In genomic region chr17:75036881-75037280, GRCm38 (mm10) we compare ENCODE assay signal across 30 mouse cellular contexts.
"Had no signal": no experiment of that assay in that cellular context is flagged by ENCODE, and none has a peak within 500 bp of the region (broad histone marks: within the 10 kb centered on the region; RNA-seq: fewer than 3 reads in every experiment).

No protein-coding gene starts in this region.

- H3K27ac ChIP-seq: limb, embryonic 10.5 days; limb, embryonic 12.5 days; limb, embryonic 13.5 days; limb, embryonic 15.5 days; liver, embryonic 12.5 days; liver, embryonic 13.5 days; liver, embryonic 14.5 days; liver, embryonic 15.5 days; lung, embryonic 15.5 days; macrophage; midbrain, embryonic 10.5 days; midbrain, embryonic 12.5 days; midbrain, embryonic 13.5 days; midbrain, embryonic 15.5 days; neural tube, embryonic 12.5 days; neural tube, embryonic 13.5 days had no signal

- H3K36me3 ChIP-seq: limb, embryonic 10.5 days; liver, embryonic 12.5 days; liver, embryonic 13.5 days; liver, embryonic 15.5 days; lung, embryonic 15.5 days; midbrain, embryonic 10.5 days; midbrain, embryonic 12.5 days; midbrain, embryonic 13.5 days; midbrain, embryonic 15.5 days; neural tube, embryonic 12.5 days; neural tube, embryonic 13.5 days had no signal

- ATAC-seq: liver, embryonic 12.5 days; liver, postnatal 0 days; midbrain, embryonic 13.5 days; midbrain, embryonic 15.5 days; midbrain, embryonic 16.5 days had no signal

- DNase-seq: left cerebral cortex, postnatal 4 days; liver; liver, embryonic 13.5 days; liver, postnatal 0 days; lung, adult 2 months; lung, embryonic 14.5 days; lung, postnatal 10 days; lung, postnatal 14 days; lung, postnatal 4 days; midbrain, embryonic 14.5 days had no signal

- H3K9me3 ChIP-seq: limb, embryonic 10.5 days; limb, embryonic 12.5 days; limb, embryonic 13.5 days; limb, embryonic 15.5 days; liver, embryonic 12.5 days; liver, embryonic 13.5 days; liver, embryonic 15.5 days; lung, embryonic 15.5 days; megakaryocyte, embryonic 14.5 days; midbrain, embryonic 10.5 days; midbrain, embryonic 12.5 days; midbrain, embryonic 13.5 days; midbrain, embryonic 15.5 days; neural tube, embryonic 12.5 days; neural tube, embryonic 13.5 days had no signal

- H3K27me3 ChIP-seq: limb, embryonic 12.5 days; limb, embryonic 13.5 days; limb, embryonic 15.5 days; liver, embryonic 12.5 days; liver, embryonic 13.5 days; liver, embryonic 15.5 days; megakaryocyte, embryonic 14.5 days; midbrain, embryonic 12.5 days; midbrain, embryonic 13.5 days; midbrain, embryonic 15.5 days; neural tube, embryonic 12.5 days; neural tube, embryonic 13.5 days had no signal

- H3K9ac ChIP-seq: limb, embryonic 12.5 days; limb, embryonic 13.5 days; limb, embryonic 15.5 days; liver, embryonic 12.5 days; liver, embryonic 13.5 days; liver, embryonic 14.5 days; liver, embryonic 15.5 days; liver, postnatal 0 days; lung, embryonic 14.5 days; lung, embryonic 15.5 days; midbrain, embryonic 12.5 days; midbrain, embryonic 13.5 days; midbrain, embryonic 15.5 days; neural tube, embryonic 12.5 days; neural tube, embryonic 13.5 days had no signal

- H3K4me2 ChIP-seq: limb, embryonic 12.5 days; limb, embryonic 13.5 days; limb, embryonic 15.5 days; liver, embryonic 11.5 days; liver, embryonic 12.5 days; liver, embryonic 13.5 days; liver, embryonic 15.5 days; lung, embryonic 14.5 days; lung, embryonic 15.5 days; midbrain, embryonic 11.5 days; midbrain, embryonic 12.5 days; midbrain, embryonic 13.5 days; midbrain, embryonic 15.5 days; neural tube, embryonic 12.5 days; neural tube, embryonic 13.5 days had no signal

- H3K4me1 ChIP-seq: limb, embryonic 10.5 days; limb, embryonic 12.5 days; limb, embryonic 13.5 days; limb, embryonic 15.5 days; liver, embryonic 12.5 days; liver, embryonic 13.5 days; liver, embryonic 15.5 days; lung, embryonic 15.5 days; midbrain, embryonic 10.5 days; midbrain, embryonic 12.5 days; midbrain, embryonic 13.5 days; midbrain, embryonic 15.5 days; neural tube, embryonic 12.5 days; neural tube, embryonic 13.5 days had no signal

- H3K4me3 ChIP-seq: limb, embryonic 10.5 days; limb, embryonic 12.5 days; limb, embryonic 13.5 days; limb, embryonic 15.5 days; liver, embryonic 12.5 days; liver, embryonic 13.5 days; liver, embryonic 15.5 days; lung, embryonic 15.5 days; megakaryocyte, embryonic 14.5 days; midbrain, embryonic 10.5 days; midbrain, embryonic 12.5 days; midbrain, embryonic 13.5 days; midbrain, embryonic 15.5 days; myocyte; neural tube, embryonic 12.5 days; neural tube, embryonic 13.5 days had no signal
